Mouse (Mus musculus): ENCODE data around the gene Pde4dip. TPM values are rescaled to one million over a fixed set of nuclear protein-coding genes. Genes with fewer than 3 reads are reported as not detected.
A peak's percentile ranks its signal among the peaks of the same experiment; 100 is the strongest.

Pde4dip gene
- polyA plus RNA-seq, 1 experiment from 2014 or later, result 7.1 TPM

DNA sequence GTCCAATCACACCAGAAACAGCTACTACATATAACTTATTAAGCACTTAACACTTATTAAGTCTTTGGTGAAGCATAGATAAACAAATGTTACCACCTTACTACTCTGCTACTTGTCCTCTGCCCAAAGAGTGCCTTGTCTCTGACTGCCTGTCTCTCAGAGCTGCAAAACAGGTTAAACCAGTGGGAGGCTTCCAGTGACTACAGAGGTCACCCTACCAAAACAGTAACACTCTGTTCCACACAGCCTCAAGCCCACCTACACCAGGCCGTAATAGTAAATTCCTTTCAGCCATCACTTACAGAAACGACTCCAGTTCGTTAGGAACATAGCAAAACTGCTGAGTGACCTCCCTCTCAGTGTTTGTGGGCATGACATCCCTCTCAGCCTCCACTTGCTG lies 84.8 kb downstream of the Pde4dip start:
- WGBS, result 43% methylated on average over 3 of the region's 3 CpGs
- TF ChIP-seq EP300 (IDR thresholded peaks at IDR 0.05), result no peak
- no peak for TF ChIP-seq CTCF (IDR thresholded peaks at IDR 0.05)
- peak; percentile 31 for DNase-seq (ENCODE audit: low spot score)

DNA sequence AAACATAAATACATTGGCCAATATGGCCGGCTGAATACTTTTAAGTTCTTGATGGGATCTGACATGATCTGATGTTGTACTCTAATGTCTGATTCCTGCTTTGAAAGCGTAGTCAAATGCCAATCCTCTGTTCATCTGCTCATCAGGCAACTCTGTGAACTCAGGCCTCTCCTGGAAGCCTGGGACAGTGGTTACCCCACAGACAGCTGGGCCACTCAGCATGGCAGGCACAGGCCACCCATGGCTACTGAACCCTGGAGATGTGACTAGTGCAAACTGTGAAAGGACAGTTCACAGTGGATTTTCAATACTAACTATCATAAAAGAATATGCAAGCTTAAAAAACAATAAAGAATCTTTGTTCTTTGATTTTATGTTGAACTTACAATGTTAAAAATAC lies 85.6 kb downstream of the Pde4dip start:
- H3K4me1 ChIP-seq (ENCODE audit: insufficient read depth, low read depth, low read length), result no peaks in the 10 kb centered on the region
- no peak for ATAC-seq
- no peaks in the 10 kb centered on the region for H3K36me3 ChIP-seq (ENCODE audit: insufficient read depth, low read length)
- WGBS, result 77% methylated on average over 2 of the region's 2 CpGs
- no peak overlapping the region for H3K4me3 ChIP-seq (ENCODE audit: low read depth, low read length)
- no peaks in the 10 kb centered on the region for H3K27me3 ChIP-seq (replicated peaks; ENCODE audit: insufficient read depth, low read length)
- no peak for TF ChIP-seq EP300 (IDR thresholded peaks at IDR 0.05)
- TF ChIP-seq CTCF (IDR thresholded peaks at IDR 0.05), result no peak
- DNase-seq (ENCODE audit: low spot score), result no peak
- no peaks in the 10 kb centered on the region for H3K9me3 ChIP-seq (ENCODE audit: low read length)
- no peak overlapping the region for H3K27ac ChIP-seq (ENCODE audit: low read length)
- no peak overlapping the region for H3K4me2 ChIP-seq (replicated peaks; ENCODE audit: low read depth, low read length)
- H3K9ac ChIP-seq (replicated peaks; ENCODE audit: low read depth), result no peak overlapping the region

More for the DNA sequence above, 84.8 kb downstream of the Pde4dip start:
- H3K4me1 ChIP-seq (ENCODE audit: insufficient read depth, low read depth, low read length), result no peaks in the 10 kb centered on the region
- H3K27me3 ChIP-seq (replicated peaks; ENCODE audit: insufficient read depth, low read length), result no peaks in the 10 kb centered on the region
- peak; percentile 43; the same call in 1 of the 2 replicates for ATAC-seq
- no peaks in the 10 kb centered on the region for H3K36me3 ChIP-seq (ENCODE audit: insufficient read depth, low read length)
- no peak overlapping the region for H3K27ac ChIP-seq (ENCODE audit: low read length)
- H3K4me2 ChIP-seq (replicated peaks; ENCODE audit: low read depth, low read length), result no peak overlapping the region
- H3K9me3 ChIP-seq (ENCODE audit: low read length), result no peaks in the 10 kb centered on the region
- H3K9ac ChIP-seq (replicated peaks; ENCODE audit: low read depth), result no peak overlapping the region
- no peak overlapping the region for H3K4me3 ChIP-seq (ENCODE audit: low read depth, low read length)

DNA sequence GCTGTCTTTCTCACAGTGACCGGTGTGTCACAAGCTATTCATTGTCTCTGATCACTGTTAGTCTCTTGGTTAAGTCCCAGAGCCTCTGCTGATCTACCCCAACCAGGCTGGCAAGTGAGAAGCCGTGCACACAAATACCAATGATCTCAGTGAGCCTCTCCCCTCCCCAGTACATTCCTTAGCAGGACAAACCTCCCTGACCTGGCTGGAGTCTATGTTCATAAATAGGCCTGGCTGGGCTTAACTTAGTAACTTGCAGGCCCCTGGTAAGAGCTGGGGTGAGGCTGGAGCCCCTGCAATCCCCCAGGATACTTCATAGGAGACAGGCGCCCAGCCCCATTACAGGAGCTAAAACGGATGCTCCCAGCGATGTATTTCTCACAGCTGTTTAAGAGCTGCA lies 86.2 kb downstream of the Pde4dip start:
- Histone ChIP-seq H3K9ac (replicated peaks; ENCODE audit: low read depth) (no peak overlapping the region), H3K4me2 (replicated peaks; ENCODE audit: low read depth, low read length) (no peak overlapping the region), H3K27me3 (replicated peaks; ENCODE audit: insufficient read depth, low read length) (no peaks in the 10 kb centered on the region), H3K36me3 (ENCODE audit: insufficient read depth, low read length) (no peaks in the 10 kb centered on the region), H3K4me1 (ENCODE audit: insufficient read depth, low read depth, low read length) (no peaks in the 10 kb centered on the region), H3K4me3 (ENCODE audit: low read depth, low read length) (no peak overlapping the region), H3K27ac (ENCODE audit: low read length) (no peak overlapping the region), H3K9me3 (ENCODE audit: low read length) (no peaks in the 10 kb centered on the region)
- DNase-seq (ENCODE audit: low spot score) (peak; percentile 34), ATAC-seq (peak; percentile 60)
- TF ChIP-seq CTCF (IDR thresholded peaks at IDR 0.05), result no peak
- TF ChIP-seq EP300 (IDR thresholded peaks at IDR 0.05), result no peak
- WGBS, result 71% methylated on average over 5 of the region's 5 CpGs

DNA sequence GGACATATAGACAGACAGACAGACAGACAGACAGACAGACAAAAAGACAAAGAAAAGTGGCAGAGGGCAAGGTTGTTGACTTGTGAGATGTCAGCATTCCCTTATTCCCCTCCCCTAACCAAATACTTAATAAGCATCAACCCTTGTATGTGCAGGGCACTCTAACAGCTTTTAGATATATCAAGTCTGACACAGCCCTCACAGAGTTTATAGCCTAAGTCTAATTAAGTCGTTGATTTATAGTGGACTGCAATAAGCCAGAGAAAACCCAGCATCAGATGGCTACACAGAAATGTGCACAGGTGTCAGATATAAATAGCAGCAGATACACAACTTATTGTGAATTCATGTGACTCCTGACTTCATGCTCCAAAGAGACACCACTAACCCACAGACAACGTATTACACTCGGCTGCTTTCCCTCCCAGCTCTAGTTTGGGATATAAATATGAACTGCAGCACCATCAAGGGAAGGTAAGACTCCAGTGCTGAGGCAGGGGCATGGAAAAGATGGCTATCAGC lies 87.3 kb downstream of the Pde4dip start:
- ATAC-seq (no peak), DNase-seq (ENCODE audit: low spot score) (no peak)
- no peak for TF ChIP-seq CTCF (IDR thresholded peaks at IDR 0.05)
- TF ChIP-seq EP300 (IDR thresholded peaks at IDR 0.05), result no peak
- H3K9me3 ChIP-seq (ENCODE audit: low read length), result no peaks in the 10 kb centered on the region
- H3K4me2 ChIP-seq (replicated peaks; ENCODE audit: low read depth, low read length), result no peak overlapping the region
- H3K36me3 ChIP-seq (ENCODE audit: insufficient read depth, low read length), result no peaks in the 10 kb centered on the region
- H3K9ac ChIP-seq (replicated peaks; ENCODE audit: low read depth), result no peak overlapping the region
- H3K27ac ChIP-seq (ENCODE audit: low read length), result no peak overlapping the region
- H3K4me3 ChIP-seq (ENCODE audit: low read depth, low read length), result no peak overlapping the region
- no peaks in the 10 kb centered on the region for H3K27me3 ChIP-seq (replicated peaks; ENCODE audit: insufficient read depth, low read length)
- WGBS, result 74% methylated on average over 3 of the region's 3 CpGs
- no peaks in the 10 kb centered on the region for H3K4me1 ChIP-seq (ENCODE audit: insufficient read depth, low read depth, low read length)

DNA sequence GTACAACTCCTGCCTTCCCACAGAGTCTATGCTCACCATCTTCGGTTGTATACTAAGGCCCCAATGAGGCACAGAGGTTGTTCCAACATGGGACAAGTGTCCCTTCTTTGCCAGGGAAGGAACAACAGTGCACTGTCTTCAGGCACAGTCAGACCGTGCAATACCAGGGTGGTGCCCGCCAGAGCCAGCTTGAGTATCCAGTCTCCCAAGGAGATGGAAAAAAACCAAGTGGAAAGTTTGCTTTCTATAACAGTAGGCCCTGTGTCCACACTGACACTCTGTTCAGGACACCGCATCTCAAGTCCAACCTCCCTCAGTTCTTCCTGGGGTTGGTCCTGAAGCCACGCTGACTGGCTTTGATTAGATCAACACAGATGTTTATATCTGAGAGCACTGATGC lies 87.8 kb downstream of the Pde4dip start:
- Histone ChIP-seq H3K4me3 (ENCODE audit: low read depth, low read length) (no peak overlapping the region), H3K27ac (ENCODE audit: low read length) (no peak overlapping the region), H3K9me3 (ENCODE audit: low read length) (no peaks in the 10 kb centered on the region), H3K36me3 (ENCODE audit: insufficient read depth, low read length) (no peaks in the 10 kb centered on the region), H3K27me3 (replicated peaks; ENCODE audit: insufficient read depth, low read length) (no peaks in the 10 kb centered on the region), H3K9ac (replicated peaks; ENCODE audit: low read depth) (no peak overlapping the region), H3K4me2 (replicated peaks; ENCODE audit: low read depth, low read length) (no peak overlapping the region), H3K4me1 (ENCODE audit: insufficient read depth, low read depth, low read length) (no peaks in the 10 kb centered on the region)
- TF ChIP-seq EP300 (IDR thresholded peaks at IDR 0.05), result no peak
- TF ChIP-seq CTCF (IDR thresholded peaks at IDR 0.05), result no peak
- DNase-seq (ENCODE audit: low spot score), result no peak
- no peak for ATAC-seq
- 69% methylated on average over 5 of the region's 5 CpGs for WGBS

DNA sequence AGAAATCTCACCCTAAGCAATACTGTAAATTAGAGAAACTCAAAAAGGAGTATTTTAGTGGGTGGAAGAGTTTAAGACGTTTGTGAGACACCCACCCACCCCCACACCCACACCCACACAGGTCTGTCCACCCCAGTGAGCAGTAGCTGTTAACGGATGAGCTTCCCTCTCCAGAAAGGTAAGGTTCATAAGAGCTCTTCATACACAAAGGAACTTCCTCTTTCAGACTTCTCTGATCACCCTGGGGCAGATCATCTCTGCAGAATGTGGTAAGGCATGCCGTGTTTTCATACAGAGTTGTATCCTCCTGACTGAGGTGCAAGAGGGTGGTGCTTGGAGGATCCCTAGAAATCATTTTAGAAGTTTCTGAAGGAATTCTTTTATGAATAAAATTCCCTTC lies 88.5 kb downstream of the Pde4dip start:
- 49% methylated on average over 3 of the region's 3 CpGs for WGBS
- DNase-seq (ENCODE audit: low spot score) (no peak), ATAC-seq (no peak)
- H3K27me3 ChIP-seq (replicated peaks; ENCODE audit: insufficient read depth, low read length), result no peaks in the 10 kb centered on the region
- no peak overlapping the region for H3K9ac ChIP-seq (replicated peaks; ENCODE audit: low read depth)
- no peaks in the 10 kb centered on the region for H3K9me3 ChIP-seq (ENCODE audit: low read length)
- no peak overlapping the region for H3K27ac ChIP-seq (ENCODE audit: low read length)
- H3K4me3 ChIP-seq (ENCODE audit: low read depth, low read length), result no peak overlapping the region
- H3K4me1 ChIP-seq (ENCODE audit: insufficient read depth, low read depth, low read length), result no peaks in the 10 kb centered on the region
- H3K4me2 ChIP-seq (replicated peaks; ENCODE audit: low read depth, low read length), result no peak overlapping the region
- H3K36me3 ChIP-seq (ENCODE audit: insufficient read depth, low read length), result no peaks in the 10 kb centered on the region
- TF ChIP-seq CTCF (IDR thresholded peaks at IDR 0.05) (no peak), EP300 (IDR thresholded peaks at IDR 0.05) (no peak)

DNA sequence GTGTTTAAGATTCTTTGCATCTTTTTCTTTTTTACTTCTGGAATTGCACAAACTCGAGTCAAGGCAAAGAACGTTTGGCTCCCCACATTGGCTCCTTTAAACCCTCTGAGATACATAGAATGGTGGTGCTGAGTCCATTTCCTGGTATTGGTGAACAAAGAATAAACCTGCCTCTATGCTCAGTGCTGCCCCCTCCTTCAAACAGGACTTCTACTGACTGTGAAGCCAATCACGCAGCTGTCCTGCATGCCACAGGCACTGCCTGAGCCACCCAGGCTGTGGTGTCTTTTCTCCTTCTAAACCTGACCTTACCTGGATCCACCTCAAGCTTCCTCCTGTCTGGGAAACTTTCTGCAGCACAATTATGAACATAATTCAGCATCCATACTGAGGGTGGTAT lies 89.2 kb downstream of the Pde4dip start:
- H3K4me2 ChIP-seq (replicated peaks; ENCODE audit: low read depth, low read length), result no peak overlapping the region
- no peak overlapping the region for H3K4me3 ChIP-seq (ENCODE audit: low read depth, low read length)
- 56% methylated on average over 3 of the region's 3 CpGs for WGBS
- DNase-seq (ENCODE audit: low spot score) (no peak), ATAC-seq (no peak)
- no peaks in the 10 kb centered on the region for H3K9me3 ChIP-seq (ENCODE audit: low read length)
- no peaks in the 10 kb centered on the region for H3K27me3 ChIP-seq (replicated peaks; ENCODE audit: insufficient read depth, low read length)
- H3K4me1 ChIP-seq (ENCODE audit: insufficient read depth, low read depth, low read length), result no peaks in the 10 kb centered on the region
- H3K36me3 ChIP-seq (ENCODE audit: insufficient read depth, low read length), result no peaks in the 10 kb centered on the region
- no peak overlapping the region for H3K27ac ChIP-seq (ENCODE audit: low read length)
- H3K9ac ChIP-seq (replicated peaks; ENCODE audit: low read depth), result no peak overlapping the region
- TF ChIP-seq EP300 (IDR thresholded peaks at IDR 0.05) (no peak), CTCF (IDR thresholded peaks at IDR 0.05) (peak; percentile 42)
